Mouse (Mus musculus) liver, embryonic 14.5 days (tissue): ENCODE measurements around the gene Rassf1. TPM values are rescaled to one million over a fixed set of nuclear protein-coding genes. Genes with fewer than 3 reads are reported as not detected.

ENCODE experiments used
- ATAC-seq: fragments of 200-750 bp; cut with Nextera tagmentation; 2 replicates; pipeline ENCODE4 v1.8.0; 2017; ENCODE audit warnings: moderate number of reproducible peaks, mild to moderate bottlenecking, moderate library complexity; ENCODE audit not compliant: insufficient read depth
- DNase-seq, 3 experiments: peaks; one replicate each; pipeline ENCODE4 v3.0.0-alpha.2; 2012 to 2013; ENCODE audit warnings: low read depth in 3 of 3, low spot score in 3 of 3
- H3K27ac ChIP-seq: fragments of 300-500 bp; sonication (generic); 2 replicates; pipeline ENCODE4 v1.5.1; 2014; ENCODE audit warnings: moderate library complexity, mild to moderate bottlenecking, control low read depth, inconsistent platforms
- H3K27me3 ChIP-seq: fragments of 300-500 bp; sonication (generic); 2 replicates; pipeline ENCODE4 v1.6.1; 2014; ENCODE audit warnings: mild to moderate bottlenecking, low read length, moderate library complexity; ENCODE audit not compliant: control insufficient read depth, insufficient read depth
- H3K36me3 ChIP-seq: fragments of 300-500 bp; sonication (generic); replicated peaks from 2 replicates; pipeline ENCODE4 v1.6.1; 2014; ENCODE audit warnings: low read depth; ENCODE audit not compliant: control insufficient read depth, insufficient read depth
- H3K4me1 ChIP-seq, 2 experiments: fragments of 200-500 bp in 1 of 2; fragments of 300-500 bp in 1 of 2; sonication (generic) in 1 of 2; replicated peaks; 2 replicates each; pipeline ENCODE4 v1.6.1; 2012 to 2014; ENCODE audit warnings: antibody characterized with exemption in 1 of 2, inconsistent platforms in 1 of 2, low read length in 1 of 2; ENCODE audit not compliant: control insufficient read depth in 2 of 2, insufficient read depth in 2 of 2
- H3K4me2 ChIP-seq: fragments of 300-500 bp; sonication (generic); 2 replicates; pipeline ENCODE4 v1.6.1; 2014; ENCODE audit warnings: low read depth, mild to moderate bottlenecking, control low read depth, moderate library complexity
- H3K4me3 ChIP-seq, 2 experiments: fragments of 200-500 bp in 1 of 2; fragments of 300-500 bp in 1 of 2; sonication (generic) in 1 of 2; 2 replicates each; pipeline ENCODE4 v1.5.1; 2012 to 2014; ENCODE audit warnings: low read depth in 2 of 2, low read length in 2 of 2, mild to moderate bottlenecking in 2 of 2, control low read depth in 1 of 2, inconsistent platforms in 1 of 2, moderate library complexity in 1 of 2; ENCODE audit not compliant: insufficient read depth in 1 of 2
- H3K9ac ChIP-seq: fragments of 300-500 bp; sonication (generic); replicated peaks from 2 replicates; pipeline ENCODE4 v1.6.1; 2014; ENCODE audit warnings: mild to moderate bottlenecking, control low read depth, moderate library complexity
- H3K9me3 ChIP-seq: fragments of 300-500 bp; sonication (generic); 2 replicates; pipeline ENCODE4 v1.6.1; 2016; ENCODE audit warnings: low read length, mixed read lengths; ENCODE audit not compliant: control insufficient read depth
- CTCF ChIP-seq: IDR thresholded peaks from 2 replicates; pipeline ENCODE4 v1.5.1; 2016; ENCODE audit warnings: antibody characterized with exemption, low read depth, control low read depth
- EP300 ChIP-seq: IDR thresholded peaks from 2 replicates; pipeline ENCODE4 v1.6.1; 2016; ENCODE audit warnings: antibody characterized with exemption, low read depth
- WGBS: fragments of 180-500 bp; shearing (Covaris S2); extraction: QIAGEN DNeasy Blood & Tissue Kit; methylation state at CpG from one replicate; pipeline ENCODE4 v1.1.7; 2014; ENCODE audit not compliant: insufficient replicate concordance; 5-methylcytosine and 5-hydroxymethylcytosine counted together
- polyA plus RNA-seq, 2 experiments: library from polyadenylated mRNA; depleted of rRNA in 1 of 2; stranded (reverse) in 1 of 2; unstranded in 1 of 2; fragments of >200 nt; fragmentation: Nextera tagmentation in 1 of 2; extraction: Ambion mirVana in 1 of 2; gene quantifications; 2 replicates each; pipeline versions ENCODE4 v1.2.1 to v1.2.3; 2012 to 2014

Gene Rassf1
- polyA plus RNA-seq, 2 experiments: 11.2 to 13.6 TPM

DNA sequence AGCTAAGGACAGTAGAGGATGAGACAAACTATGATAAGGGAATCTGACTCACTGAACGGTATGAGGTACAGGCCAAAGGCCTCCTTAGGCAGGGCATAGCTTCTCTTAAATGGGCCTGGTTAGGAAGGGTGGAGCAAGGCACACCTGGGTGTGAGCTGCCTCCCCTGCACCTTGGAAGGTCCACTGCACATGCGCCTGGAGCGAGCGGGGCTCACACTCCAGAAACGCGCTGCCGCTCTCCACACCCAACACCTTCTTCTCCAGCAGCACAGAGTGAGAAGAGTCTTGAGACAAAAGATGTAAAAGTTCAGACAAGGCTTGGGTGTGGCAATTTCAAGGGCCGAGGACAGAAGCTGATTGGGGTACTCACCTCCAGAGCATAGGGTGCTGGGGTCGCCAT lies 48.1 kb downstream of the Rassf1 start:
- Histone ChIP-seq H3K27ac (no peak overlapping the region), H3K4me3 (no peak overlapping the region), H3K4me2 (no peak overlapping the region), H3K27me3 (no peaks in the 10 kb centered on the region; the same call in 1 of the 2 replicates), H3K9ac (no peak overlapping the region), H3K36me3 (peaks cover 4% of the 10 kb centered on the region), H3K9me3 (no peaks in the 10 kb centered on the region), H3K4me1 (peaks cover 0 to 7% of the 10 kb centered on the region in 2 experiments; a peak in 3 of 4 replicates)
- ATAC-seq (no peak), DNase-seq (no peak)
- TF ChIP-seq EP300: no peak
- TF ChIP-seq CTCF: no peak
- 68% methylated on average over 9 of the region's 9 CpGs for WGBS

GRCm38 (mm10) chr9:107599842-107600241 lies 48.5 kb downstream of the Rassf1 start:
- H3K4me3 ChIP-seq: no peak overlapping the region
- TF ChIP-seq CTCF: no peak
- TF ChIP-seq EP300: no peak
- DNase-seq (no peak), ATAC-seq (no peak)
- H3K9ac ChIP-seq: no peak overlapping the region
- WGBS: 74% methylated on average over 14 of the region's 14 CpGs
- no peaks in the 10 kb centered on the region for H3K9me3 ChIP-seq
- H3K4me2 ChIP-seq: no peak overlapping the region
- H3K4me1 ChIP-seq: peaks cover 0 to 7% of the 10 kb centered on the region in 2 experiments; a peak in 3 of 4 replicates
- no peaks in the 10 kb centered on the region; the same call in 1 of the 2 replicates for H3K27me3 ChIP-seq
- no peak overlapping the region for H3K27ac ChIP-seq
- no peaks in the 10 kb centered on the region; the same call in 1 of the 2 replicates for H3K36me3 ChIP-seq

DNA sequence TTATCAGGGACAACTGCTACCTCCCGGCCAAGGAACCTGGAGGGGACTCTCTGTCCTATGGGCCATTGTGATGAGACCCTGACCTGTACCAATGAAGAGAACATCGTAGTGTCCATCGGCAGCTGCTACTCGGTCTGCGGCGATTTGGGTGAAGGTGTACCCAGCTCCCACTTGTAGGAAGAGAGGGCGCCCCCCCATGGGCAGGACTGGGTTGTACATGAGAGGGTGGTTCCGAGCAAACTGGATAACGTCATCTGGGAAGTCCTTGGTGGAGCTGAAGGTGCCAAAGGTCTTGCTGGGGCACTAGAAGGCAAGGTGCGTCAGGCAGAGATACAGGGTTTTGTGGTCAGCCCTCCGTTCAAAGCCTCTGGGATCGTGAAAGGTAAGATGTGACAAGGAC lies 49.4 kb downstream of the Rassf1 start:
- no peak overlapping the region for H3K9ac ChIP-seq
- H3K4me3 ChIP-seq: no peak overlapping the region
- TF ChIP-seq EP300: no peak
- TF ChIP-seq CTCF: peak; percentile 54
- peaks cover 0 to 10% of the 10 kb centered on the region in 2 experiments; a peak in 3 of 4 replicates for H3K4me1 ChIP-seq
- no peaks in the 10 kb centered on the region; the same call in 1 of the 2 replicates for H3K27me3 ChIP-seq
- H3K27ac ChIP-seq: no peak overlapping the region
- no peak for DNase-seq
- H3K4me2 ChIP-seq: no peak overlapping the region
- H3K9me3 ChIP-seq: no peaks in the 10 kb centered on the region
- no peak for ATAC-seq
- no peaks in the 10 kb centered on the region for H3K36me3 ChIP-seq
- 63% methylated on average over 12 of the region's 12 CpGs for WGBS

GRCm38 (mm10) chr9:107601275-107601674 lies 49.9 kb downstream of the Rassf1 start:
- 78% methylated on average over 11 of the region's 11 CpGs for WGBS
- no peaks in the 10 kb centered on the region; the same call in 1 of the 2 replicates for H3K27me3 ChIP-seq

GRCm38 (mm10) chr9:107602068-107602648 lies 50.8 kb downstream of the Rassf1 start:
- no peaks in the 10 kb centered on the region for H3K36me3 ChIP-seq
- no peak overlapping the region for H3K27ac ChIP-seq
- 4% methylated on average over 10 of the region's 10 CpGs for WGBS
- H3K27me3 ChIP-seq: no peaks in the 10 kb centered on the region; the same call in 1 of the 2 replicates
- H3K9me3 ChIP-seq: no peaks in the 10 kb centered on the region
- no peak overlapping the region for H3K9ac ChIP-seq
- TF ChIP-seq EP300 (no peak), CTCF (peak; percentile 100)
- ATAC-seq (peak; percentile 65), DNase-seq (peak; percentile 66 to 75 (median 70))
- H3K4me1 ChIP-seq: peaks cover 0 to 10% of the 10 kb centered on the region in 2 experiments; a peak in 3 of 4 replicates
- H3K4me3 ChIP-seq: peak overlapping the region; percentile 25 to 31; a peak in 1 of 4 replicates
- H3K4me2 ChIP-seq: peak overlapping the region; percentile 46

More at GRCm38 (mm10) chr9:107601275-107601674, 49.9 kb downstream of the Rassf1 start:
- no peak overlapping the region for H3K9ac ChIP-seq
- H3K4me1 ChIP-seq: peaks cover 0 to 10% of the 10 kb centered on the region in 2 experiments; a peak in 3 of 4 replicates
- no peak overlapping the region for H3K4me2 ChIP-seq
- DNase-seq (no peak), ATAC-seq (no peak)
- H3K27ac ChIP-seq: no peak overlapping the region
- no peak overlapping the region for H3K4me3 ChIP-seq
- no peak for TF ChIP-seq EP300
- TF ChIP-seq CTCF: no peak
- no peaks in the 10 kb centered on the region for H3K36me3 ChIP-seq
- H3K9me3 ChIP-seq: no peaks in the 10 kb centered on the region
